Mouse (Mus musculus): ENCODE measurements around the gene Akr7a5. TPM values are rescaled to one million over a fixed set of nuclear protein-coding genes. Genes with fewer than 3 reads are reported as not detected.

Gene Akr7a5
- polyA plus RNA-seq (2012; rRNA removed): 7.8 and 8.8 TPM in 2 replicates

DNA sequence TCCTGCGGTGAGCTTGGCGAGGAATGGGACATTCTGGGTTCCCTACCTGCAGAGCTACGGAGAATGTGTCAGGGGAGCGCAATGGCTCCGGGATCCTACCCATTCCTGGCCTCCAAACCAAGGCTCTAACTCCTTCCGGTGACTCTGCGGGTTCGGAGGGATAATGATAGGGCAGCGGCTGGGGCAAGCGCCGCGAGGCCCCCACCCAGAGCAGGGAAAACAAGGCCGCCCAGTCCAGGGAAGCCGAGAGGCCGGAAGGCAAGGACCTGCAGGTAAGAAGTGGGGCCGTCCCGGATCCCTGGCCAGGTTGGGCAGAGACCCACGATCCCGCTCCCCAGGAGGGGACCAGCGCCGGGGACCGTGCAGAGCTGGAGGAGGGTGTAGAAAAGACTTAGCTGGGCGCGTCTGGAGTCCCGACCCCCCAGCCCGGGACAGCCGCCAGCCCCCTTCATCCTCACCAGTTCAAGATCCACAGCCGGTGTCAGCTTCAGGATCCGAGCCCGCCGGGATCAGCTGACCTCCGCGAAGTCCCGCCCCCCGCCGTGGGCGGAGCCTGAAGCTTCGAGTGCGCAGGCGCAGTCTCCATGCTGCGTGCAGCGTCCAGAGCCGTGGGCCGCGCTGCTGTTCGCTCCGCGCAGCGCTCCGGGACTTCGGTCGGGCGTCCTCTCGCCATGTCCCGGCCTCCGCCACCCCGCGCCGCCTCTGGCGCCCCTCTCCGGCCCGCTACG, at the start of gene Akr7a5, which contains the start of gene Pqlc2:
TSS of gene Akr7a5 (plus strand) at position 574 of the 728 bp plus-strand sequence.
TSS of gene Pqlc2 (minus strand) at position 538 of the 728 bp plus-strand sequence.

DNA sequence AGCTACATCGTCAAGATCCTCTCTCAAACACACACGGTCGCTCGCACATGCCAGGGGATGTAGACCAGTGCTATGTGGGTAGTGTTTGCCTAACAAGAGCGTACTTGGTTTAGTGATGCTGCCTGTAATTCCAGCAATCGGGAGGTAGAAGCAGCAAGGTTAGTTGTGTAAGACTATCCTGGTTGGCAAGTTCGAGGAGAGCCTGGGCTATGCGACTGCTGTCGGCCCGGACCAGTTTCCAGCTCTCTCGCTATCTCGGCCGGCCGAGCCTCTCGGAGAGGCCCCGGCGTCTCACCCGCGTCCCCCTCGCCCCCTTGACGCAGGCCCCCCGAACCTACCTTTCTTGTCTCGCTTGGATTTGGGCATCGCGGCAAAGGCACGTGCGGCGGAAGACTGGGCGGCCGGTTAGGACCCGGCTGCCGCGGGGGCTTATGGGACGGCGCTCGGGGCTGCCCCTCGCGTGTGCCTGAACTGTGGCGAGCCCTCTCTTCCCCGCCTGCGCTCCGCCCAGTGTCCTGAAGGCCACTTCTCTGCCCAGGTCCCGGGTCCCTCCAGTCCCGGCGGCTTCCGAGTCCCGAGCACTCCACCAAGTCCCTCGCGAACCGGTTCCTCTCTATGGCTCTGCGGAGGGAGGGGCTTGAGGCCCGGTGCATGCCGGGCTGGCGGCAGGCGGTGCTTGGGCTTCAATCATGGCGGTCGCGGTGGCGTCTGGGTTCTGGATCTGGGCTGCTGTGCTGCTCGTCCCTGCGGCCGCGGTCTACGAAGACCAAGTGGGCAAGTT, 41.6 kb downstream of the Akr7a5 start, which contains the start of the genes Mrto4, Emc1 and Ubr4:
TSS of gene Mrto4 (minus strand) at position 646 of the 781 bp plus-strand sequence.
TSS of gene Emc1 (plus strand) at position 657 of the 781 bp plus-strand sequence.
TSS of gene Ubr4 (plus strand) at position 679 of the 781 bp plus-strand sequence.

Other genes starting within 250 kb of the Akr7a5 start
- not detected in 2 replicates for gene Htr6, start 235.2 kb upstream of the Akr7a5 start, polyA plus RNA-seq (2012; rRNA removed)
- 0.45 and 1.1 TPM in 2 replicates for gene Nbl1, start 217.8 kb upstream of the Akr7a5 start, polyA plus RNA-seq (2012; rRNA removed)
- gene Minos1, start 179.6 kb upstream of the Akr7a5 start, polyA plus RNA-seq (2012; rRNA removed): 81.7 and 88.0 TPM in 2 replicates
- gene Capzb, start 117.8 kb upstream of the Akr7a5 start, polyA plus RNA-seq (2012; rRNA removed): 67.3 and 73.3 TPM in 2 replicates
- 6.0 and 7.5 TPM in 2 replicates for gene Pqlc2, start within 50 bp of the Akr7a5 start, polyA plus RNA-seq (2012; rRNA removed)
- 60.3 and 64.6 TPM in 2 replicates for gene Mrto4, start 41.8 kb downstream of the Akr7a5 start, polyA plus RNA-seq (2012; rRNA removed)
- 9.8 and 12.4 TPM in 2 replicates for gene Emc1, start 41.8 kb downstream of the Akr7a5 start, polyA plus RNA-seq (2012; rRNA removed)
- gene Ubr4, start 41.9 kb downstream of the Akr7a5 start, polyA plus RNA-seq (2012; rRNA removed): 45.3 and 53.6 TPM in 2 replicates
- 1.4 TPM in 2 replicates for gene Iffo2, start 219.8 kb downstream of the Akr7a5 start, polyA plus RNA-seq (2012; rRNA removed)

Measured in liver, embryonic 14 days (tissue).